Mouse (Mus musculus) left cerebral cortex, adult 8-10 months (tissue): ENCODE data around the gene Pde1a. TPM values are rescaled to one million over a fixed set of nuclear protein-coding genes. Genes with fewer than 3 reads are reported as not detected.

Experiments used
- DNase-seq, 2 experiments: peaks; one replicate each; pipeline ENCODE4 v3.0.0; 2022; ENCODE audit warnings: low spot score in 2 of 2
- total RNA-seq, 4 experiments: library from RNA; stranded (reverse); gene quantifications; 2 replicates each; pipeline ENCODE4 v1.2.4; 2022

Pde1a gene
- total RNA-seq = 100 to 1,000 TPM; 130 to 169 (median 154) TPM

DNA sequence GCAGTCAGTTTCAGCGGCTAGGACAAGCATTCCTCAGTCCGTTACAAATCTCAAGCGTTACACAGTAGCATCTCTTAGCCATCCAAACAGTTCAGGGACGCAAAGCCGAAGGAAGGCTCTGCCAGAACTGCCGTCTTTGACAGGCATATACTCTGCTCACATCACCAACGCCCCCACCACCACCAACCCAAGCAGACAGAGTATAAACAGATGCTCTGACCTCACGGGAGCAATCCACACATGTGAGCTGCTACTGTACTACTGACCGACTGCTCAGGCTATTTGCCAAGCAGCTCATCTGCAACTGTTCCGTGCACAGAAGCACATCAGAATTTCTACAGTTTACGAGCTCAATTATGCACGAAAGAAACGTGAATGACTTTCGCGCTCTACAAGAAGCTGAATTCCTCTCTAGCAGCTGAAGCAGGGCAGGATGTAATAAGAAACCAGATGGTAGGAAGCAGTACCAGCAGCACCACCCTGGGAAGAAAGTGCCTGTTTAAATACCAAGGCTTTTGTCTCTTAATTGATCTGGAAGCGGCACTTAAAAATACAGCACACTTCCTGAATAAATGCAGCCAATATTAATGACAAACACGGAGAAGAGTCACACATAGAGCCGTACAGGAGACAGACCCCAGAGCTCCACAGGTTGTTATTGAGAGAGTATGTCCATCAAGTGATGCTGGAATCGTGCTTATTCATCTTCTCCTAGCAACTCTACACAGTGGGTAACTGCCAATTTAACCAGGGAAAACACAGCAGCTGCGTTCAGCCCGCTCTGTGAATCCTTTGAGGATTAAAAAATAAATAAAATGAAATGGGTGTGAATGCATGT is at the start of gene Pde1a:
Pde1a (minus strand) TSS at position 598 of the 838 bp plus-strand sequence.
- DNase-seq = peak; percentile 54 to 59

DNA sequence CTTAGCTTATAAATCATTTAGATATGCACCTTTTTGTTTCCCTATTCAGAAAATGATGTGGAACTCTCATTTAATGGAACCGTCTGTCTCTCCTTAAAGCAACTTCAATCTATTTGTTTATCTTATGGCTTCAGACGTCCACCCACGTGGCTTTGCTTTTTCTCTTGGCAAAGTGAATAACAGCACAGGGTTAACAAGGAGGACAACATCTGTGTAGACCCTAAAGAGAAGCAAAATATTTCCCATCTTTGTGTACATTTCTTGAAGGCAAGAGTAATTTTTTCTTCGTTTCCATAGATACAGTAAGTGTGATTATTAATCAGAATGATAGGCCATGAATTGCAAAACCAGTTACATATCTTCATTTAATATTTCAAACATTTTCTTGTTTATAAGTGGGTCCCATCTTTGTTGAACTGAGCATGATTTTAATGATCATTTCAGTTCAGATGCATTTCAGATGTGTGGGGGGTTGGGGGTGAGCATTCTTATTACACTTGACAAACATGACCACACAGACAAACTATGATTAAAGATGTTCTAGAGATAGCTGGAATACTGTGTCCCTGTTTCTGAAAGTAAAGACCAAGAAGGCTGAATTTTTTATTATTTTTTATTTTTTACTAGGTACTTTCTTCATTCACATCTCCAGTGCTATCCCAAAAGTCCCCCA is 49.5 kb upstream of the Pde1a start:
- no peak for DNase-seq

DNA sequence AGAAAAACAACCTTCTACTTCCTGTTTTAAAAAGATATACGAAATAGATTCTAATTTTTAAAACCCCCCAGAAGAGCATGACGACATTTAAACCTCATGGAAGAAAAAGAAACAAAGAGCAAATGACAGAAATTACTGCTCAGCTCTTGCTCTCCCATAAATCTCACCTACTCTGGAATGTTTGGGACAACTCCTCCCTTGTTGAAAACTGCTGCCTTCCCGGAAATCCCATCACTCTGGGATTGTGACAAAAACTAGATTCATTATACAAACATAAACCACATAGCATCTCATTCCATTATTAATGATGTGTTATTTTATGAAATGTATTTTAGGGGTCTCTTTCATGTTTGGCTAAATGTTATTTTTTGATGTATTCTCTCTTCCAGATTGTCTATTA is 48.9 kb upstream of the Pde1a start:
- no peak for DNase-seq

DNA sequence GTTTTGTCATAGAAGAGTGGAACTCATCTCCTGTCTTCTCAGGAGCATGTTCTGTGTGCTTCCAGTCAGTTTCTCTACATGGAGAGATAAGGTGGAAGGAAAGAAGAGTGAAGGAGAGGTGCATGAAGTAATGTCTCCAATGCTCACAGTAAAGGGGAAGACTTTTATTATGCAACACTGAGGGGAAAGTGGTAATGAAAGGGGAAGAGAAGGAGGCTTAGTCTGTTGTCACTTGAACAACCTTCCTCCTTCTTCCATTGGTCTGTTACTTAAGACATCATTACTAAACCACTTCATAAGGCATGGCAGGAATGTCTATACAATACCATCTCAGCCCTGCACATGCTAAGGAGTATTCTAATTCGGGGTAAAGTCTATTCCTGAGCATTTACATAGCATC is 38.8 kb upstream of the Pde1a start:
- no peak for DNase-seq

DNA sequence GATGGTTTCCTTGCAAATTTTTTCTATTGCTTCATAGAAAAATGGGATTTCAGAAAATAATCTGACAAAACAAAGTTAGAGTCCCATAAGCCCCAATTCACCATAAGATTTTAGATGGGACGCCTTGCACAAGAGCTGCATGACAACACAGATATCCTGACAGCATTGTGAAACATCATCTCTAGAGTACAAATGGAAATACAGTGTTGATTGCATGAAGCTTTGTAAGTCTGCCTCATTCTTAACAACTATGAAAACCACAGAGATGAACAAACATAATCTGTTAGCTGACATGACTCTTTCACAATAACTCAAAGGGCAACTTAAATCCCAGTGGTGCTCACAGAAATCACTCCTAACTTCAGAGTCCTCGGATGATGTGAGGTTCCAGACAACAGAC is 29.5 kb upstream of the Pde1a start:
- DNase-seq = no peak

DNA sequence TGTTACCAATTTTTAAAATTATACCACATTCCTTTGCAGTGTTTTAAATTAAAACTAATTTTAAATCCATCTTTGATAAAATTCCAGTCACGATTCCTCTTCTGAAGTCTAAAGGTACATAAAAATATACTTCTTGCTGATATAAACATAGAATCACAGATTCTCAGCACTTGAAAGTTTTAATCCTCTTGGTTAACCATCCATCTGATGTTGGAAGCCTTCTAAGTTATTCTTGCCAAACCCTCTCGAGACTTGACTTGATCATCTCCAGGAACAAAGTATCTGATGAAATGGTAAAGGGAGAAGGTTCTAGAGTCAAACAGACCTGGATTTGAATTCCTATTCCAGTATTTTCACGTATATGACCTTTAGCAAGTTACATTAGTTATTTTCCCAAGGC is 28.9 kb upstream of the Pde1a start:
- DNase-seq = no peak

DNA sequence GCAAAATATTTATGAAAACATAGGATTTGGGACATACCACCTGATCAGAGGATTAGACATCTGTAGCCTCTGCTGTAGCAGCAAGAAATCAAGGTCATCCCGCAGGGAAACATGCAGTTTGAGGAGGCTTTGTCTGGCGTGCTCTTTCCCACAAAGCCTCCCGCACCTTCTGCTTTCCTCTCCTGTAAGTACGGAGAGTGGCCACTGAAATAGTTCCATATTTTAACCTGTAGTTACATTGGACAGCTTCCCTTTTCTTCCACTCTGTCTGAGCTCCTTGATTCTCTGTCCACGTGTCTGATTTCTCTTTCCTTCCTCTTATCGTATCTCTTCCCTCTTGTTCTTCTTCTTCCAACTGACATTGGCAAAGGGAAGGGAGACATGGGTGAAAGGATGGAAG is 20.8 kb upstream of the Pde1a start:
- no peak for DNase-seq

DNA sequence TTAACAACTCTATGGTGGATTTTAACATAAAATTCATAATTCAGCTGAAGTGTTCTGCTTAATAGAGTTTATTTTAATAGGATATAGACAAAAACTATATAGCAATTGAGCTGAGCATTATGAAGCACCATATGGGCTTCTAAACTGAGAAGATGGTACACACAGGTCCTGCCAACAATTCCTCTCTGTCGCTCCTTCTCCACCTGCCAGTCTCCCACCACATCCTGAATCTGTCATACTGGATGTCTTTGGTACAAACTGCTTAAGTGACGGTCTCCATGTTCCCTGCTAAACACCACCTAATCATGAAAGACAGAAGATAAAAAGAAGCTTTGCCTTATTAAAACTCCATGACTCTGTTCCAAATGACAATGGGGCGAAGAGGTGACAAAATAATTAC is 20.1 kb upstream of the Pde1a start:
- peak in 1 of 2 experiments; percentile 38 for DNase-seq

DNA sequence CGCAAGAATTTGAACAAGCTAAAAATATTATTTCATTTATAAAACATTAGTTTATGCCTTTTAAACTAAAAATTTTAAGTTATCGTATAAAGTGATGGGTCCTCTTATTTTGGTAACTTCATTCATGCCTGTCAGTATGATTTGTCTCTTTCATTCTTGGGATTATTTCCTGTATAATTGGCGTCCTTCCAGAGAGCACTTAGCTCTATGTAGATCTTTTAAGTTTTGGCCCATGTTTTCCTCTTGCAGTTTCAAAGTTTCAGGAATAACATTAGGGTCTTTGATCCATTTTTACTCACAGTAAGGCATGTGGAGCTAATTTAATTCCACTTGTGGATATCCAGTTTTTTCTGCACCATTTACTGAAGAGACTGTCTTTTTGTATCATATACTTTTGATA is 5.8 kb upstream of the Pde1a start:
- DNase-seq = no peak

DNA sequence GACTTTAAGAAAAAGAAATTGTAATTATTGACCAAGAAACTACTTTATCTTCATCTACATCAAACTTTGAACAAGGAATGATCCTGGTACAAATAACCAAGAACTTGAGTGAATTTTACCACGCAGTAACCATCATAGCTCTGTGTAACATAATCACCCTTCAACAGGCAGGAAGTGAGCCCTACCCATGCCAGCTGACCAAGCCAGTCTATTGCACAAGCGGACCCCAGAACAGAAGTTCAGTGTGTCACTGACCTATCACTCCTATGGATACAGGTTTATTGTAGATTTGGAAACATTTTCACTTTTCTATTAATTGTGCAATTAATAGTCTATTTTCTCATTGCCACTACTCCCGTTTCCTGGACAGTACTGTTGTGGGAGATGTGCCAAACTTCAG is 3.4 kb upstream of the Pde1a start:
- no peak for DNase-seq

DNA sequence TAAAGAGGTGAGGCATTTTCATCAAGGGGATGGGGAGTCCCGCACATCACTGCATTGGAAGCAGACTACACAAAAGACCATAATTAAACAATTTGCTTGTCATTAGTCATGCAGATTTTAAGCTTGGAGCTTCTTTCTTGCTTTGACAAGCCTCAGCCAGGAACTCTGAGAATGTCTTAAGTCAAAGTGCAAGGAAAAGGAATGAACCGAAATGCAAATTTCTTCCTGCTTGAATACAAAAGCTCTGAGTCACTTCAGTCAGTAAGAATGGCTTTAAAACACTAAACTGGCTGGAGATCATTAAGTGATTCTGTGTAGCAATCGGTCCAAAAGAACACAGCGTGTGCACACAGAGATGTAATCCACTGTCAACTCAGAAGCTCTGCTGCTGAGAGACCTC is 2.6 kb downstream of the Pde1a start:
- no peak for DNase-seq

DNA sequence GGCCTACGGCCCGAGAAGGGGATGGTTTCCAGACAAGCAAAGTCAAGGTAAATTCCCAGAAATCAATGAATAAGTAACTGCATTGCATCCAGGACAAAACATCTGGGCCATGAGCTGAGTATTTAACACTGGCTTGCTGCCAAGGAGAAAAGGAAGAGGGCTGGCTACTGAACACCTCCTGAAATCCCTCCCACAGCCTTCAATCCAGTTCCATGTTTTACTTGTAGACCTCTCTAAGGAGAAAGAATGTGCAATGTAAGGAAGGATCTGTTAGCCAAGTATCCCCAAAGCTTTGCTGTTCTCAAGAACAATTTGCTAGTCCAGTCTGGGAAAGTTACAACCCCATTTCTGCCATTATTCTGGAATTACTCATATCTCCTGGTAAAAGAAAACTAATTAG is 42.4 kb downstream of the Pde1a start:
- no peak for DNase-seq

DNA sequence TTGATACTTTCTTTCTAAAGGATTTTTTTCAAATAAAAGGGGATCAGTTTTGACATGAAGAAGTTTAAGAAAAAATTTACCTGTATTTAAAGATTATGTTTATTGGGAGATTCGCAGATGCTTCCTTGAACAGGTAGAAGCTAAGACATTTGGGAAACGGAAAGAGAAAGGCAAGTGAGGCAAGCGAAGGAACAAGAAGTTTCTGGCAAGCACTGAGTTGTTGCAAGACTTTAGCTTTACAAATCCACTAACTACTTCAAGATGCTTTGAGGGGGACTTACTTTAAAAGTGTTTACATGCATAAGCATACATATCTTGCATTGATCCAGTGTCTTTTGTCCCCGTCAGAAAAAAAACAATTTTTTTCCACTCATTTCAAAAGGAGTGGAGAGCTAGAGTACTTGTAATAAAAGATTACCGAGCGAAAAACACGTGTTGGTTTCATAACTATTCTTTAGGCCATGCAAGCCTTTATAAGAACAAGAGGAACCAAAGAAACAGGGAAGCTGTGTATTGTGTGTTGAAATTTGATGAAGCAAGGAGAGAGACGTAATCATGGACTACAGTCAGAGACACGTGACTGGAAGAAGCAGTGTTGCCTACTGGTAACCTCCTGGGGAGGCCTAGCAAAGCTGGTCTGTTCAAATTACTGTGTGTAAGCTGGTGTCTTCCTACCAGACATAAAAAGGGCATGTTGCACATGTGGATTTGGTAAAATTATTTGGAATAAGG is 49.0 kb downstream of the Pde1a start:
- DNase-seq = no peak

DNA sequence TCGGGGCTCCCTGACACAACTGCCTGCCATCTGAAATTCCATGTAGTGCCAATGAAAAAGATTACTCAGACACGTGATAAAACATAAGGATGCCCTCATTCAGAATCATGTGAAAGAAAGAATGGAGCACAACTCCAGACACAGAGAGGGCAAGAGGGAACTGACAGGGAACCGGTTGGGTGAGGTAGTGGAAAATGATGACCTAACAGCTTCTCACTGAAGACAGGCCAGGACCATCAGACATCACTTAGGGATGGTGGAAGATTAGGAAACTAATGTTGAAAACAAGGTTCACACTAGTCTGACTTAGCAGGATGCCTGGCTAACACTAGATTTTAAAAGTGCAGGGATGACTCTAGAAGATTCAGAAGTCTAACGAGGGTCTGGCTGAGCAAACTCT is 49.6 kb downstream of the Pde1a start:
- DNase-seq = no peak

DNA sequence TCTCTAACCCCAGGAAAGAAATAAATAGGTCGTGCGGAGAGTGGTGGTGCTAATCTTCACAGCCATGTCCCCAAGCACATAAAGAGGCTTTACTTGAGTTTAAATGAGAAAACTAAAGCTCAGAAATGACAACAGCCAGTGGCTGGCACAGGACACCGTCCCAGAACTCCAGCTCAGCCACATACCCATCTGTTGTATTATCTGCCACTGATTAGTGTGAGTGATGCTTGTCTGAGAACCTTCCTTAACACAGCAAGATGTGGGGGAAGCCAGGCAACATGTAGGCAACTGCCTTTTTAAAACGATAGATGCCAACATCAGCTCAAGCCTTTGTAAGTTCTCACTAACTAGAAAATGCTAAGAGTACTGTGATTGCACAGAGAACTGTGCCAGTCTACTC is 52.9 kb downstream of the Pde1a start:
- no peak for DNase-seq

DNA sequence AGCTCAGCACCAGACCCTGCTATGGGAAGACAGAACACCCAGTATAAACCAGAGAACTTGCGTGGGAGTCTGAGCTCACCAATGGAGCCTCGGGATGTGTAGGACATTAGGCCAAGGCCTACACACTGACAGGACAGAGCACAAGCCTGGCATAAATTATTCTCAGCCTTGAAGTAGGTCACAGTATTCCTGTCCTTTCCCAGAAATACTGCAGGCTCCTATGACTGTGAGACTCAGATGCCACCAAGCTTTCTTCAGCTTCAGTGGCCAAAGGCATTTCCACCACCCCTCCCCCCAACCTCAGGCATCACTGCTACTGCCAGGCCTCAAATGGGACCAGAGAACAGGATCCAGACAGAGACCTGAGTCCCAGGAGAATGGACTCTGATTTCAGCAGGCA is 54.7 kb downstream of the Pde1a start:
- no peak for DNase-seq

DNA sequence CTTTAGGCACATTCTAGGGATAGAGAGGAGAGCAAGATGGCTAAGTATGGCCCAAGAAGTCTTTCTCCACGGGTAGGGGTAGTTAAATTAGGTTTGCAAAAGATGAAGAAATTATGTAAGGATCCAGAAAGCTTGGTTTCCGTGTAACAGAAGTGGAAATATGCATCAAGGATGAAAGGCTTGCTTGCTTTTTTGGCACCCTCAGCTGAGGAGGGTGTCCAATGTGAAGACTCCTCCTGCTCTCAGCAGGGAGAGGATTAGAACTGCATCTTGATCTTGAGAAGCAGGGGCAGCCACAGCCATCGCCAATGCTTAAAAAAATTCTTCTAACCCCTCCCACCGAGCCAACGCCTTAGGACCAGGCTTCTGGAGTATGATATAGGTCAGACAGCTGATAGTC is 55.2 kb downstream of the Pde1a start:
- no peak for DNase-seq

DNA sequence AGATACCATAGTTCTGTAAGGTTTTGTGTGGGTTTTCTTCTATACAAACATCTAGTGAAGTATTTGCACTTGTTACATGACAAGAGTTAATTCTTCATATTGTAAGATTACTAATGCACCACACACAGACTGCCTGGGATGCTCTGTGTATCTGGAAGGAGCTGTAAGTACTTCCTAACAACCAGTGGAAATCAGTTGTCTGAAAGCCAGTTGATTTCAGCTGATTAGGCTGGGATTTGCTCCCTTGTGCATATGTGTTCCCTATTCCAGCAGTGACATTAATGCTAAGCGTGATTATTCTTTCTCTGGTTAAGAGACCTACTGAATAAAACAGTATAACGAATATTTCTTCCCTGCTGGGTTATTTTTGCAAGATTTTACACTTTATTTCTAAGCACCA is 55.8 kb downstream of the Pde1a start:
- DNase-seq = no peak

DNA sequence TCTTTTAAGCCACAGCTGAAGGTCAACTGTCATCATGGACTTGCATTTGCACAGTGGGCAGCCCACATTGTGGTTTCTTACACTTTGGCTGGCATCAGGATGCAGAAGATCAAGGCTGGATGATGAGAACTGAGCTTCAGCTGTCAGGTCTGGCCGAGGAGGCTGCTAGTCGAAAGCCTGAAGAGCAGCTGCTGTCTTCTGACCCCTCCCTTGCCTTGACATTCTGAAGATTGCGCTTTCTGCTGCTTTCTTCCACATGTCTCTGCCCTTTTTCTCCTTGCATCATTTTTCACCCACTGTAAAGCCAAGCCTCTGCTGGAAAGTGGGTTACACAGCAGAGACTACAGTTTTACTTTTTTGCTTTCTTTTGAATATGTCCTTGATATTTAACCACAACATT is 59.5 kb downstream of the Pde1a start:
- DNase-seq = no peak

DNA sequence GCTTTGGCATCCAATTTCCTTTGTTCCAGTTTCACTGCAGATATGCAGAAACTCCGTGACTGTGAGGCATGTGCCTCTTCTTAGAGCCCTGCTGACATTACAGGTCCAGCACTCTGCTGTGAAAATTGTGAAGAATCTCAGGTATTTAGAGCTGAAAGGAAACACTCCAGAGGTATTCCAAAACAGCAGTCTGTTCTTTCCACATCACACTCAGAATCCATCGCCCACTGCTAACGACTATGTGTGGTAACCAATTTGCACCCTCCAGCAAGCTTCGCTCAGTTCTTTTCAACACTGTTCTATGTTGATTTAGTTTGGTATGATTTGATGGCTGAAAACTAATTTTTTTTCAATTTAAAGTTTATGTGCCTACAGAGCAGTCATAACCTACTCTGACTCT is 62.8 kb downstream of the Pde1a start:
- DNase-seq = no peak

DNA sequence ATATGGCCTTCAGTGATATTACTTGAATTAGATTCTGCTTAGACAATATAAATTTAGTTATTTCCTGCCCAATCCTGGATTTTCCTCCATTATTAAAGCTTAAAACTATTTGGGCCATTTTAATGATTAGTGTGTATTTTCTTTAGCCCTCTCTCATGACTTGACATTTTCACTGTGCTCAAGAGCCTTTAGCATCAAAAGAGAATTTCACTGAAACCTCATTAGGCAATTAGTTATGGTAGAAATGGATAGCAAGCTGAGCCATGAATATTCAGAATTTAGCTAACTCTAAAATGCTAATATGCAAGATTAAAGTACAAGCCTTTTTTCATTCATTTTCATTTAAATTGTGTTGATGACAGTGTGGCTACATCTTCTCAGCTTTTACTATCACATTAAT is 73.2 kb downstream of the Pde1a start:
- DNase-seq = no peak

DNA sequence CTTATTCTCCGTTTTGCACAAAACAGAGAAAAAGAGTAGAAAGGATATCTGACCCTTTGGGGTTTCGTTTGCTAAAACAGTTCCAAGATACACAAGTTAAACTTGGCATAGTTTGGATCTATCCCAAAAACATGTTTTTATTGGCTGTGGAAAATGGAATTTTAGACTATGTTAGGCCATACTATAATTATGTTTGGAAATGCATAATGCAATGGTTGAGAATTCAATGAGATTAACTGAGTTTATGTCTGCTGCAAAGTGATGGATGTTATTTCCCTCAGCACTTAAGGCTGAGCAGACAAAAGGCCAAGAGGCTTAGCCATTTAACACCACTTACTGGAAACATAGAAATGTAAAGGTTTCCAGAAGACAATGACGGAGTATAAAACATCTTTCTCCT is 75.2 kb downstream of the Pde1a start:
- no peak for DNase-seq
